Mouse (Mus musculus) left cerebral cortex, adult 8-10 months (tissue): ENCODE results near the gene Gpr149. TPM values are rescaled to one million over a fixed set of nuclear protein-coding genes. Genes with fewer than 3 reads are reported as not detected.

Source experiments
- DNase-seq, 2 experiments: peaks; one replicate each; pipeline ENCODE4 v3.0.0; 2022; ENCODE audit warnings: low spot score in 2 of 2
- total RNA-seq, 4 experiments: library from RNA; stranded (reverse); gene quantifications; 2 replicates each; pipeline ENCODE4 v1.2.4; 2022

Gpr149 gene
- 1 to 10 TPM; 1.7 to 3.2 (median 2.9) TPM for total RNA-seq

- no peak for DNase-seq
Observed at GRCm38 (mm10) chr3:62604973-62605372, at the start of gene Gpr149. TSS of gene Gpr149 (minus strand) at chr3:62605140.

GRCm38 (mm10) chr3:62650551-62650950, 45.6 kb upstream of the Gpr149 start:
- no peak for DNase-seq

- no peak for DNase-seq
Observed at GRCm38 (mm10) chr3:62610861-62611260, 5.9 kb upstream of the Gpr149 start.

GRCm38 (mm10) chr3:62605931-62606330, 991 bp upstream of the Gpr149 start:
- no peak for DNase-seq

GRCm38 (mm10) chr3:62604047-62604391, 921 bp downstream of the Gpr149 start:
- DNase-seq: no peak

- no peak for DNase-seq
Observed at GRCm38 (mm10) chr3:62603231-62604046, 1.5 kb downstream of the Gpr149 start.

- no peak for DNase-seq
Observed at GRCm38 (mm10) chr3:62602466-62602865, 2.5 kb downstream of the Gpr149 start.

GRCm38 (mm10) chr3:62594842-62595241, 10.1 kb downstream of the Gpr149 start:
- DNase-seq: no peak

- DNase-seq: no peak
Observed at GRCm38 (mm10) chr3:62585072-62585471, 19.9 kb downstream of the Gpr149 start.

GRCm38 (mm10) chr3:62527593-62527992, 77.3 kb downstream of the Gpr149 start:
- DNase-seq: no peak

GRCm38 (mm10) chr3:62527160-62527559, 77.8 kb downstream of the Gpr149 start:
- no peak for DNase-seq

- no peak for DNase-seq
Observed at GRCm38 (mm10) chr3:62507206-62507647, 97.7 kb downstream of the Gpr149 start.

- peak; percentile 97 for DNase-seq
Observed at GRCm38 (mm10) chr3:62506488-62507205, 98.3 kb downstream of the Gpr149 start, which contains the start of gene Dhx36. TSS of gene Dhx36 (minus strand) at chr3:62507004.

- no peak for DNase-seq
Observed at GRCm38 (mm10) chr3:62505166-62505900, 99.6 kb downstream of the Gpr149 start.

- no peak for DNase-seq
Observed at GRCm38 (mm10) chr3:62499327-62499726, 105.6 kb downstream of the Gpr149 start.

GRCm38 (mm10) chr3:62492568-62492967, 112.4 kb downstream of the Gpr149 start:
- DNase-seq: no peak

- DNase-seq: no peak
Observed at GRCm38 (mm10) chr3:62484340-62484739, 120.6 kb downstream of the Gpr149 start.

Other genes with a start within 250 kb of the Gpr149 start
- gene Dhx36, start 98.1 kb downstream of the Gpr149 start, total RNA-seq: 10 to 100 TPM; 49.8 to 56.4 (median 53.0) TPM